Mouse (Mus musculus): Measurements from ENCODE around the gene E2f3. TPM values are rescaled to one million over a fixed set of nuclear protein-coding genes. Genes with fewer than 3 reads are reported as not detected.

Gene E2f3
- 10.8 and 13.1 TPM in 2 replicates for total RNA-seq (2021)
- long read RNA-seq, partial matches to known transcripts = 0 of 2 reads
- long read RNA-seq, other reads (novel, unspliced or antisense) = 2 of 2 reads

GRCm38 (mm10) chr13:29985855-29986755 lies at the start of gene E2f3:
E2f3 (minus strand) TSS chr13:29986063.
- peak; percentile 97 for DNase-seq

GRCm38 (mm10) chr13:30034540-30034939 lies 48.7 kb upstream of the E2f3 start:
- DNase-seq = no peak

GRCm38 (mm10) chr13:30031684-30032335 lies 45.9 kb upstream of the E2f3 start:
- DNase-seq = peak; percentile 41

- DNase-seq = no peak
Observed at GRCm38 (mm10) chr13:30027841-30028240, 42.0 kb upstream of the E2f3 start.

- DNase-seq = no peak
Observed at GRCm38 (mm10) chr13:30022487-30022886, 36.6 kb upstream of the E2f3 start.

- no peak for DNase-seq
Observed at GRCm38 (mm10) chr13:30018573-30018972, 32.7 kb upstream of the E2f3 start.

- no peak for DNase-seq
Observed at GRCm38 (mm10) chr13:30017611-30018010, 31.7 kb upstream of the E2f3 start.

- no peak for DNase-seq
Observed at GRCm38 (mm10) chr13:30014576-30014975, 28.7 kb upstream of the E2f3 start.

GRCm38 (mm10) chr13:30012226-30012625 lies 26.4 kb upstream of the E2f3 start:
- no peak for DNase-seq

- DNase-seq = no peak
Observed at GRCm38 (mm10) chr13:30008738-30009137, 22.9 kb upstream of the E2f3 start.

- DNase-seq = no peak
Observed at GRCm38 (mm10) chr13:30005422-30005821, 19.6 kb upstream of the E2f3 start.

- DNase-seq = no peak
Observed at GRCm38 (mm10) chr13:30004849-30005248, 19.0 kb upstream of the E2f3 start.

- DNase-seq = no peak
Observed at GRCm38 (mm10) chr13:30003169-30003568, 17.3 kb upstream of the E2f3 start.

- DNase-seq = no peak
Observed at GRCm38 (mm10) chr13:30001041-30001440, 15.2 kb upstream of the E2f3 start.

GRCm38 (mm10) chr13:29987956-29988355 lies 2.1 kb upstream of the E2f3 start:
- DNase-seq = no peak

- no peak for DNase-seq
Observed at GRCm38 (mm10) chr13:29986756-29987120, 875 bp upstream of the E2f3 start.

GRCm38 (mm10) chr13:29985101-29985854 lies 585 bp downstream of the E2f3 start:
- DNase-seq = peak; percentile 36

GRCm38 (mm10) chr13:29984286-29985100 lies 1.4 kb downstream of the E2f3 start:
- DNase-seq = peak; percentile 86

- DNase-seq = no peak
Observed at GRCm38 (mm10) chr13:29983523-29984191, 2.2 kb downstream of the E2f3 start.

GRCm38 (mm10) chr13:29983037-29983436 lies 2.8 kb downstream of the E2f3 start:
- DNase-seq = no peak

GRCm38 (mm10) chr13:29982400-29982799 lies 3.5 kb downstream of the E2f3 start:
- no peak for DNase-seq
